Mouse (Mus musculus) forebrain, embryonic 14.5 days (tissue): ENCODE results near the gene Sytl3. TPM values are rescaled to one million over a fixed set of nuclear protein-coding genes. Genes with fewer than 3 reads are reported as not detected.
"Not testable (repeated sequence)": the region's sequence is repeated elsewhere in the genome, so short reads cannot be mapped to it uniquely, and the experiment has no call there.

Experiments
- ATAC-seq: fragments of 200-750 bp; cut with Nextera tagmentation; 2 replicates; pipeline ENCODE4 v1.8.0; 2017; ENCODE audit warnings: mild to moderate bottlenecking, moderate library complexity
- DNase-seq: peaks from one replicate; pipeline ENCODE4 v3.0.0-alpha.2; 2015; ENCODE audit warnings: low spot score
- H3K27ac ChIP-seq: fragments of 300-500 bp; sonication (generic); 2 replicates; pipeline ENCODE4 v1.5.1; 2014; ENCODE audit warnings: low read depth, mild to moderate bottlenecking, control low read depth, low read length, moderate library complexity
- H3K27me3 ChIP-seq: fragments of 300-500 bp; sonication (generic); replicated peaks from 2 replicates; pipeline ENCODE4 v1.6.1; 2014; ENCODE audit warnings: low read length, control low read depth, mixed read lengths; ENCODE audit not compliant: control insufficient read depth, insufficient read depth
- H3K36me3 ChIP-seq: fragments of 300-500 bp; sonication (generic); 2 replicates; pipeline ENCODE4 v1.6.1; 2014; ENCODE audit warnings: low read length, control low read depth; ENCODE audit not compliant: control insufficient read depth, insufficient read depth
- H3K4me1 ChIP-seq: fragments of 300-500 bp; sonication (generic); 2 replicates; pipeline ENCODE4 v1.6.1; 2014; ENCODE audit warnings: antibody characterized with exemption, low read length, control low read depth; ENCODE audit not compliant: control insufficient read depth, insufficient read depth
- H3K4me2 ChIP-seq: fragments of 300-500 bp; sonication (generic); 2 replicates; pipeline ENCODE4 v1.6.1; 2014; ENCODE audit warnings: mild to moderate bottlenecking, control low read depth, low read length
- H3K4me3 ChIP-seq: fragments of 300-500 bp; sonication (generic); 2 replicates; pipeline ENCODE4 v1.5.1; 2014; ENCODE audit warnings: low read depth, low read length, control low read depth
- H3K9ac ChIP-seq: fragments of 300-500 bp; sonication (generic); 2 replicates; pipeline ENCODE4 v1.6.1; 2014; ENCODE audit warnings: mild to moderate bottlenecking, low read length, control low read depth, moderate library complexity
- H3K9me3 ChIP-seq: fragments of 300-500 bp; sonication (generic); replicated peaks from 2 replicates; pipeline ENCODE4 v1.6.1; 2016; ENCODE audit warnings: low read length, control low read depth, mixed read lengths; ENCODE audit not compliant: control insufficient read depth
- WGBS: fragments of 180-500 bp; shearing (Covaris S2); extraction: QIAGEN DNeasy Blood & Tissue Kit; methylation state at CpG from one replicate; pipeline ENCODE4 v1.1.7; 2014; 5-methylcytosine and 5-hydroxymethylcytosine counted together
- polyA plus RNA-seq: library from polyadenylated mRNA; unstranded; fragments of >200 nt; fragmentation: Nextera tagmentation; extraction: Ambion mirVana; gene quantifications from 2 replicates; pipeline ENCODE4 v1.2.1, GENCODE M21; 2014

The Sytl3 gene
- polyA plus RNA-seq, 1 experiment from 2014 or later = 0.51 TPM

DNA sequence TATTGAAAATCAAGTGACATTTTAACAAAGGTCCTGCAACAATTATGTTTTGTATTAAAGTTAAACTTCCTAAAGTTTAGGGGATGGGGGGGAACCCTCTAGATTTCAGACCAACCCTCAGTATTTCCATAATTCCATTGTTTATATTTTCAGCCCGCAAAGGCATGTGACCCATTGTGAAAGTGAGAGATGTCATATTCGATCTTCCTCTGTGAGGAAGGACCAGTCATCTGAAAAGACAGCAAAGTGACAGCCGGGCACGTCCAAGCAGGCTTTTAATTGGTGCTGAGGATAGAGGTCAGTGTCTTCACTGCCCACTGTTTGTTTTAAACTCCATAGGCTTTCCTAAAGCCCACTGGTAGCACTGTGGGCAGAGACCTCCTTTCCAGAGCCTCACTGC, 22.8 kb downstream of the Sytl3 start:
- not testable (repeated sequence) for H3K4me2 ChIP-seq, H3K4me3 ChIP-seq, H3K4me1 ChIP-seq, H3K9ac ChIP-seq, H3K27ac ChIP-seq, H3K27me3 ChIP-seq, DNase-seq, H3K36me3 ChIP-seq, H3K9me3 ChIP-seq, ATAC-seq
- WGBS = 86% methylated on average over 4 of the region's 4 CpGs

GRCm38 (mm10) chr17:6683702-6684101, 24.8 kb downstream of the Sytl3 start:
- H3K4me3 ChIP-seq, ATAC-seq, H3K4me1 ChIP-seq, H3K9me3 ChIP-seq, H3K4me2 ChIP-seq, H3K36me3 ChIP-seq, H3K27ac ChIP-seq, DNase-seq, H3K27me3 ChIP-seq, H3K9ac ChIP-seq: not testable (repeated sequence)
- no CpG with 5 or more reads among the region's 5 CpGs for WGBS

- no CpG with 5 or more reads among the region's 4 CpGs for WGBS
- DNase-seq = peak; percentile 7
- peak; percentile 95 for ATAC-seq
- H3K4me2 ChIP-seq, H3K9ac ChIP-seq, H3K4me1 ChIP-seq, H3K36me3 ChIP-seq, H3K4me3 ChIP-seq, H3K27ac ChIP-seq, H3K27me3 ChIP-seq, H3K9me3 ChIP-seq: not testable (repeated sequence)
These were observed 25.8 kb downstream of the Sytl3 start for GRCm38 (mm10) chr17:6684464-6685287.

- ATAC-seq = peak; percentile 9; the same call in 1 of the 2 replicates
- H3K4me1 ChIP-seq, H3K9ac ChIP-seq, H3K27ac ChIP-seq, H3K36me3 ChIP-seq, H3K4me3 ChIP-seq, H3K27me3 ChIP-seq, DNase-seq, H3K4me2 ChIP-seq, H3K9me3 ChIP-seq: not testable (repeated sequence)
- WGBS = 55% methylated on average over 2 of the region's 8 CpGs
These were observed 26.5 kb downstream of the Sytl3 start for GRCm38 (mm10) chr17:6685288-6685818.

DNA sequence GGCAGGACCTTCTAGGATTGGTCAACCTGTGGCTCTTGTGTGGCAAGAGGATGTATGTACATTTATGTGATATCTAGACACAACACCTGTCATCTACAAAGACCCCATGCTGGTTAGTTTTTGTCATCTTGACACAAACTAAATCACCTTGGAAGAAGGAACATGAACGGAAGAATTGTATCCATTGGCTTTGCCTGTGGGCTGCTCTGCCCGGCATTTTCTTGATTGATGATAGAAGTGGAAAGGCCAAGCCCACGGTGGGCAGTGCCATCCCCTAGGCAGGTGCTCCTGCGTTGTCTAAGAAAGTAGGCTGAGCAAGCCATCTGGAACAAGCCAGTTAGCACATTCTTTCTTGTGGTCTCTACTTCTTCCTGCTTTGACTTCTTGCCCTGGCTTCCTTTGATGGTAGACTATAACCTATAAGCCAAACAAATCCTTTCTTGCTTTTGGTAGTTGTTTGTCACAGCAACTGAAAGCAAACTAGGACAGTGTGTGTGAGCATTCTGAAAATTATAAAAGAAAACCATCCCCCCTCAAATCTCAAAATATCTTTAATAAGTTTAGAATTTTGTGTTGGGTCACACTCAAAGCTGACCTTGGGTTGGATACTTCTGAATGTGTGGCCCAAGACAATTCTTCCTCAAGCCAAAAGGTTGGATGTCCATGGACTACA, 27.5 kb downstream of the Sytl3 start:
- not testable (repeated sequence) for ATAC-seq, H3K9ac ChIP-seq, H3K27me3 ChIP-seq, H3K4me2 ChIP-seq, H3K4me1 ChIP-seq, DNase-seq, H3K9me3 ChIP-seq, H3K4me3 ChIP-seq, H3K27ac ChIP-seq, H3K36me3 ChIP-seq
- 92% methylated on average over 2 of the region's 4 CpGs for WGBS

DNA sequence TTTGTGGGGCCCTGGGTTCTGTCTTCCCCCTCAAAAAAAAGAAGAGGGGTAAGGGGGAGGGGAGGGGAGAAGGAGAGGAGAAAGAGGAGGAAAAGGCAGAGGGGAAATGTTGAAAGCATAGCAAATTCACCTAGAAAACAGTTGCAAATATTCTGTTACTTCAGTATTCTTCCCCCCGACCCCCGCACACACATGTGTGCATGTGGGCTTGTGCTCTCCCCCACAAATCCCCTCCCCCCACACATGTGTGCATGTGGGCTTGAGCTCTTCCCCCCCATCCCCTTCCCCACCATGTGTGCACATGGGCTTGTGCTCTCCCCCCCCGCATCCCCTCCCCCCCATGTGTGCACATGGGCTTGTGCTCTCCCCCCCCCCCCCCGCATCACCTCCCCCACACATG, 30.5 kb downstream of the Sytl3 start:
- not testable (repeated sequence) for H3K4me2 ChIP-seq, H3K4me1 ChIP-seq, H3K27ac ChIP-seq, H3K9ac ChIP-seq, ATAC-seq, H3K36me3 ChIP-seq, H3K27me3 ChIP-seq, H3K4me3 ChIP-seq, H3K9me3 ChIP-seq, DNase-seq
- WGBS = 78% methylated on average over 3 of the region's 4 CpGs

DNA sequence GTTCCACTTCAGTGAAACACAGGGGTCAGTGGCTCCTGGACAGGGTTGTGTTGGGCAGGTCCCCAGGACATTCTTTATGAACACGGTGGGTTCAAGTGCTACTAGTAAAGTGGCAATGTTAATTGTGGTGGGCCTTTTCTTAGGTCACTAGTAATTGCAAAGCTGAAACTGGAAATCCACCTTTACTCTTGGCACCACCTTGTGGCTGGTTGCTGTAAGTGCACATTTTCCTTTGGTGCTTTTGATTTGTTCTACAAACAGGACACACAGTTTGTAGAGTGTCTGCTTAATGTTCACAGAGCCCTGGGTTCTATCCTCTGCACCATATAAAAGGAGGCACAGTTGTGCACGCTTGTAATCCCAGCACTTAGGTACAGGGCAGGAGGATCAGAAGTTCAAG, 32.7 kb downstream of the Sytl3 start:
- not testable (repeated sequence) for H3K27ac ChIP-seq, H3K9me3 ChIP-seq, H3K4me2 ChIP-seq, H3K4me1 ChIP-seq, H3K27me3 ChIP-seq, ATAC-seq, H3K4me3 ChIP-seq, H3K36me3 ChIP-seq, H3K9ac ChIP-seq
- peak; percentile 65 for DNase-seq
- 4% methylated on average over 2 of the region's 2 CpGs for WGBS

- H3K36me3 ChIP-seq, H3K9ac ChIP-seq, DNase-seq, H3K4me3 ChIP-seq, H3K4me1 ChIP-seq, H3K9me3 ChIP-seq, H3K4me2 ChIP-seq, H3K27ac ChIP-seq, H3K27me3 ChIP-seq, ATAC-seq: not testable (repeated sequence)
- WGBS = 76% methylated on average over 9 of the region's 9 CpGs
These were observed 36.8 kb downstream of the Sytl3 start for GRCm38 (mm10) chr17:6695712-6696111.

DNA sequence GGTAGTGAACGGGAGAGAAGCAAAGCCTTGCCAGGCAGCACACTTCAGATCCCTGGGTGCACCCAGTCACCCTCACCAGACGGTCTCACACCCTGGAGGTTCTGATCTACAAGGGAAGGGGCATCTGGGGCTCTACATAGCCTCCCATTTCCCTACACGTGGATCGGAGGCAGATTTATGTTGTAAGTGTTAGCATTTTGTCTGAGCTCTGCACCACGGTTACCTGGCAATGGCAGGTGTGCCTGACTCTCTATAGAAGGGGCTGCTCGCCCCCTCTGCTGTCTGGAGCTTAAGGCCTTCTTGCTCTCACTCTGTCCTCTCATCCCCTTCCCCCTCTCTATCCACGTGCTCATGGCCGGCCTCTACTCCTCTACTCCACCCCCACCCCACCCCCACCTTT, 37.6 kb downstream of the Sytl3 start:
- not testable (repeated sequence) for H3K27ac ChIP-seq, H3K9me3 ChIP-seq, H3K36me3 ChIP-seq, ATAC-seq, H3K9ac ChIP-seq, DNase-seq, H3K27me3 ChIP-seq, H3K4me1 ChIP-seq, H3K4me3 ChIP-seq, H3K4me2 ChIP-seq
- WGBS = 60% methylated on average over 8 of the region's 8 CpGs
